Mouse (Mus musculus) small intestine, adult 2 months (tissue): ENCODE measurements around the gene Nat8f3.
"Not testable (repeated sequence)": the region's sequence is repeated elsewhere in the genome, so short reads cannot be mapped to it uniquely, and the experiment has no call there.

ENCODE experiments used
- CTCF ChIP-seq: fragments of 200-500 bp; IDR thresholded peaks from 2 replicates; pipeline ENCODE4 v1.5.1; 2012; ENCODE audit warnings: low read depth, mild to moderate bottlenecking, control low read depth, inconsistent platforms, low read length, moderate library complexity, mixed read lengths; ENCODE audit not compliant: insufficient replicate concordance, insufficient read length; ENCODE audit errors: extremely low read depth
- POLR2A ChIP-seq: fragments of 200-500 bp; IDR thresholded peaks from 2 replicates; pipeline ENCODE4 v1.6.1; 2012; ENCODE audit warnings: low read depth, mild to moderate bottlenecking, control low read depth, inconsistent platforms, low read length, moderate library complexity

DNA sequence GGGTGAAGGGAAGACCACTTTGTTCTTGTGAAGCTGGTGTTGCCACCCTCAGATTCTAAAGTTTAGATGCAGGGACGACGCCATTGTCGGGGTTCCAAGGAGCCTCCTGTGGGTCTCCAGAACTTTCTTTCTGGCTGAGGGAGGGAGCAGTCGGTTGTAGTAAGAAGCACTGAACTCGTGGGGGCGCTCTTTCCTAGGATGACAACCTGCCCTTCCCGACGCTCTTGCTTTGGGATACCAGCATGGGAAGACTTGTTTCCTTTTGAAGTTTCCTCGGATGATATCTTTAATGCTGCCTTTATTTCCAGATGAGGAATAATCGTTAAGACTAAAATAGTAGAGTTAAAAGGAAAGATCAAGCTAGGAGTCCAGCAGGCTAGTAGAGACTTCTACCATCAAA lies 52.4 kb downstream of the Nat8f3 start, which contains the start of gene Nat8f7:
- not testable (repeated sequence) for TF ChIP-seq CTCF, POLR2A
